Mouse (Mus musculus) brown adipose tissue, adult 24 weeks (tissue): ENCODE measurements at regions not wholly inside any gene's neighbourhood (a gene's known extent, or its start where the extent isn't known, plus 50 kb on each side); places are given as distances from the start of the nearest gene placed in this dataset.

Source experiments
- H3K27ac ChIP-seq: fragments of 200-500 bp; replicated peaks from 2 replicates; pipeline ENCODE4 v1.5.1; 2012; ENCODE audit warnings: low read depth, mild to moderate bottlenecking, low read length
- H3K4me1 ChIP-seq: fragments of 200-500 bp; 2 replicates; pipeline ENCODE4 v1.6.1; 2012; ENCODE audit warnings: low read length, mixed read lengths; ENCODE audit not compliant: control insufficient read depth, insufficient read depth, insufficient read length
- H3K4me3 ChIP-seq: fragments of 200-500 bp; 2 replicates; pipeline ENCODE4 v1.5.1; 2012; ENCODE audit warnings: low read depth, mild to moderate bottlenecking, low read length, moderate library complexity; ENCODE audit not compliant: insufficient read depth

DNA sequence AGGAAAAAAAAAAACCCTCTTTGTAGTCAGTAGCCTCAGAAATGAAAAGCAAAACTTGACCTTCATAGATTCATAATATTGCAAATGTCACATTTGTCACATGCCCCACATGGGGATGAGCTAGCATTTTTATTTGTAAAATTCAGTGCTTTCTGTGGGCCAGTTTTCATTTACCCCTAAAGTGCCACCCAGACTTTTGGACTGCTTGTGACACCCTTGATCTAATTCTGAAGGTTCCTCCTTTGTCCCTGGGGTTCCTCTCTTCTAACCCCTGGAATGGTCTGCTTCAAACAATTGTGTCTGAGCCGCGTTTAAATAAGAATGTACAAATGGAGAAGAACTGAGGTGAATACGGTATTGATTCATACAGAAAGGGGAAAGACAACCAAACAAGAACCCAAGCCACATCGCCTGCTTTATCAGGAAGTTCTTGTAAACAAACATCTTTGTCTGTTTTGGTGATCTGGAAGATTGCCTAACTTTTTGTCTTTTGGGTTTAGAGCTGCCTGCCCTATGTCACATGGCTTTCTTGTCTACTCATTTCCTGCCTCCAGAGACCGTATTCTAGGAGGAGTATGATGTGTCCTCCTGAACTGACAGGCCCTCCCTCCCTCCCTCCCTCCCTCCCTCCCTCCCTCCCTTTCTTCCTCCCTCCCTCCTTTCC lies 203.1 kb upstream of the Gm9833 start:
- Histone ChIP-seq H3K27ac (0 out of 2 replicates have a peak overlapping the region, but pooled peaks have one; percentile 16), H3K4me3 (no peak overlapping the region), H3K4me1 (peaks cover 9% of the 10 kb centered on the region)

DNA sequence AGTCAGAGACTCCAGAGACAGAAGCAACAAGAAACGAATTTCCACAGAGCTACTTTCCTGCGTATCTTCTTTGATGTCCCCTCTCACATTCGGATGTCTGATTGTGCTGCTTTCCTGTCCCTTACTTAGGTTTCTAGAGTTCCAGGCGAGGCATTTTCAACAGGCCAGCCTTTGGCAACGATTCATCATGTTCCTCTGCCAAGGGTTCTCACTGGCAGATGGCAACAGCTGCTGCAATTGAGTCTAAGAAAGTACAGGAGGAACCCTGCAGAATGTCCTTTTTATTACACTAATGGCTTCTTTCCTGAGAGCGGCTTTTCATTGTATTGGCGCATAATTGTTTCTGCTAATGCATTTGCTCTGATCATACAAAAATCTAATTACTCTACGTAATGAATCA lies 202.3 kb upstream of the Gm9833 start:
- peaks cover 9% of the 10 kb centered on the region for H3K4me1 ChIP-seq
- no peak overlapping the region for H3K27ac ChIP-seq
- no peak overlapping the region for H3K4me3 ChIP-seq

DNA sequence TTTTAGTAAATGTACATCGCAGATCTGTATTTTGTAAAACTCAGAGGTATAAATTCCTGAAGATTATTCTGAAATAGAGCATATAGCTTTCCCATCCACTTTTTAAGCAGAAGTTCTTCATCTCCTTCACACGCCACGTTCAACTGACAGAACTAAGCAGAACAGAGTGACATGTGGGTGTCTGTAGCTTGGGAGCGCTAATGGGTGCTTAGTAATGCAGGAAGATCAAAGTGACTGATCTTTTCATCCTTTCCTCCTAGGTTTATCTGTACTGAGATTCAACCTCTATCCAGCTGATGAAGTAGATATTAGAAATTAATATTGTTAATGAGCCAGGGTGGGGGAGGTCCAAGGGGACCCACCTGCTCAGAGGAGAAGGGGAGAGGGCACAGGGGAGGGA lies 201.8 kb upstream of the Gm9833 start:
- Histone ChIP-seq H3K4me1 (peaks cover 9% of the 10 kb centered on the region), H3K4me3 (no peak overlapping the region), H3K27ac (no peak overlapping the region)

DNA sequence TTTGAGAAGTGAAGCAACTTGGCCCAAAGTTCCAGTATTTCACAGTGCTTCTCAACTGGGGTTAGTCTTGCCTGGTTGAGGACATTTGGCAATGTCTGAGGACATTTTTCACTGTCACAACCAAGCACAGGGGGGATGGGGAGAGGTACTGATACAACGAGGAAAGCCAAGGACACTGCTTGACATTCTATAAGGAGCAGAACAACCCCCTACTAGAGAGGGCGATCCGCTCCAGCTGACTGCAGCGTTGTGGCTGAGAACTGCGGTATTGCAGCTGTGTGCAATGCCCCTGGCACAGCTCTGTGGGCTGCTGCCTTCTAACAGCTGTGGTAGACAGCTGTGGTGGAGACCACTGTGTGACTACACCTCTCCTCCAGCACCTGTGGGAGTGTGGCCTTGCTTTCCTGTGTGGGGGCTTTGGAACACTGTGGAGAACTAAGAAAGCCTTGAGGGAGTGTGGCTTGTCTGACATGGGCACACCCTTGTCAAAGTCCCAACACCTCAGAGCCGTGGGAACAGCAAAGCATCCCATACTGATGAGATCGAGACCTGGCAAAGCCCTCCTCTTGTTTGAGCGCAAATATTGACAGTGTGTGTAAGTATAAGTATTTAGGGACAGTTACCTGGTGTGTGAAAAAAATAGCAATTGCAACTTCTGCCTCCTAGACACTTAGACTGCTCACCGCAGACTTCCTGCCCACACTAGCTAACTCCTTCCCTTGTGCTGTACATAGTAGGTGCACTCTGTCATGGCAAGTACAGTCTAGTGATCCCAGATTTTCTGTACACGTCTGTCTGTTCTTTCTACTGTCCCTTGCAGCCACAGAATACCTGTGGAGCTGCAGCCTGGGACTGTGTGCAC lies 200.9 kb upstream of the Gm9833 start:
- Histone ChIP-seq H3K27ac (no peak overlapping the region), H3K4me3 (no peak overlapping the region), H3K4me1 (peaks cover 9% of the 10 kb centered on the region)

DNA sequence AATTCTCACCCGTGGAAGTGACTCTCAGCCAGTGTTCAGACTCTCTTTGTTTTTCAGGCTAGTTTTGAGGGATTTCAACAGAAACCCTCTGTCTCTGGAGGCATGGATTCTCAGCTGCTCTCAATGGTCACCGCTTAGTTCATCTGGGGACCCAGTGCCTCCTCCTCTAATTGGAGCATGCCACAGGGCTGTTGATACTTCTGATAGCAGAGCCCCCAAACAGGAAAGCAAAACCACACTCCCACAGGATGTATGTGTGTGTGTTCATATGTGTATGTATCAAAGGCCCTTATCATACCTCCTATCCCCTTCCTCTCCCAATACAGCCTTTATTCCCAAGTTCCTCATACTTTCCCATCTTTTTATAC lies 200.3 kb upstream of the Gm9833 start:
- peaks cover 9% of the 10 kb centered on the region for H3K4me1 ChIP-seq
- no peak overlapping the region for H3K4me3 ChIP-seq
- no peak overlapping the region for H3K27ac ChIP-seq

DNA sequence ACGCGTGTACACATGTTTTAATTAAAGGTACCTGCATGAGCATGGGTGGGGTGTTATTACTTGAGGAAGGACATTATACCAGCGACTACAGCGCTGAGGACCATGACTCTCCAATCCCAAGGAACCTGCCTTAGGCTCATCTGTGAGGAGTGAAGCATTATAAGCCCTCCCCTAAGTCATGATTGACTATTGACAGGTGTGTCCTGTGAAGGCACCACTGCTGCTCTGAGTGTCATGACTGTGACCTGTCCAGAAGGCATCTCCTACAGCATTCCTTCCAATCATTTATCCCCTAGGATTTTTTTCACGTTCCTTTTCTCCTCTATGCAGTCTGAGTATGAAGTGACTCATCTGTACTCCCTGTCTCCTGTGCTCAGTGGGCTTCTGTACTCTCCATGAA lies 199.9 kb upstream of the Gm9833 start:
- no peak overlapping the region for H3K4me3 ChIP-seq
- no peak overlapping the region for H3K27ac ChIP-seq
- H3K4me1 ChIP-seq = peaks cover 9% of the 10 kb centered on the region

DNA sequence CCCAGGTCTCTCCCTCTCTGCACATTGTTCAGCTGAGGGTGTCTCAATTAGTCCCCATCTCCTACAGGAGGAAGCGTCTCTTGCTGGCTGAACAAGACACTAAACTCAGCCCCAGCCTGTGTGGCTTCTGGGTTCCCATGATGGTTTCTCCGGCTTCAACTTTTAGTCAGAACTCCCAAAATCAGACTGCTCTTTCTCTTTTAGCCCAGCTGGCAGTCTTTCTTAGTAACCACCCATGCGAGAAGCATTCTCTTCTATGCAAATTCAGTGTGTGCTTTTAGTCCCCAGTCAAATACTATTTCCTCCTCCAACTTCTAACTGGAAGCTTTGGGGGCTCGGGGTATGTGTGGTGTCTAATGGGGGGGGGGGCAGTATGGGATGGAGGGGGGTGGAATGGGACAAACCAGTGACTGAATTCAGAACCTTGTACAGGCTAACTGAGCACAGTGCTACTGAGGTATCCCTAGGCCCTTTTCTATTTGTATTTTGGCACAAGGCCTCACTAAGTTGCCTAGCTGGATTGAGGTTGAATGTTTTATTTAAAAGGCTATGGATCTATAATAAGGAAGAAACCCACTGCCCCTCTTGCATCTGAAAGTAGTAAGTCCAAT lies 194.9 kb upstream of the Gm9833 start:
- Histone ChIP-seq H3K4me1 (no peaks in the 10 kb centered on the region), H3K4me3 (no peak overlapping the region), H3K27ac (no peak overlapping the region)

DNA sequence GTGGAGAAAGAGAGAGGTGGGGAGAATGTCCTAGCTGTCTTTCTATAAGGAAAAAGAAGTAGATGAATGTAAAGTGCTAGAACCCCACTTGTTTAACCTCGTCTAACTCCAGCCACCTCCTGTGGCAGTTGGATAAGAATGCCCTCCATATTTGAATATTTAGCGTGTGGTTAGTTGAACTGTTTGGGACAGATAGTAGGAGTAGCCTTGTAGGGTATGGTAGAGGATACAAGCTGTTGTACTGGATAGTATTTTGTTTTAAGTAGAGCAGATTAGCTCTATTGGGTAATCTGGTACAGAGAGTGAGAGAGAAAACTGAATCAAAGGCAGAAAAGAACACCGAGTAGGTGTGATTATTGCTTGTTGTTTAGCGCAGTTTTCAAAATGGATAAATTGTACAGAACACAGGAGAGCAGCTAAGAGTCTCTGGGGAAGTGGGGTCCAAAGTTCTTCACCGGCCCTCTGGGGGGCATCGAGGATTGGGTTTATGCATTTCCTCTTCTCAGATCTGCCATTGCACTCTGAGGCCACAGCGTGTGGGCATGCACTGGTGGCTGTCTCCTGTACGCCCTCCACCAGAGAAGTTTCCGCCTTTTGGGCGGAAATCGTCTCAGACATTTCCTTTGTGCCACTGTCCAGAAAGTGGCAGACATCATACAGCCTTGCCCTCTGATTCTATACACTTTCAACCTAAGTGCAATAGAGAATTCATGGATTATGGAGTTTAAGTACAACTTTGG lies 192.3 kb upstream of the Gm9833 start:
- no peak overlapping the region for H3K27ac ChIP-seq
- no peak overlapping the region for H3K4me3 ChIP-seq
- H3K4me1 ChIP-seq = no peaks in the 10 kb centered on the region

DNA sequence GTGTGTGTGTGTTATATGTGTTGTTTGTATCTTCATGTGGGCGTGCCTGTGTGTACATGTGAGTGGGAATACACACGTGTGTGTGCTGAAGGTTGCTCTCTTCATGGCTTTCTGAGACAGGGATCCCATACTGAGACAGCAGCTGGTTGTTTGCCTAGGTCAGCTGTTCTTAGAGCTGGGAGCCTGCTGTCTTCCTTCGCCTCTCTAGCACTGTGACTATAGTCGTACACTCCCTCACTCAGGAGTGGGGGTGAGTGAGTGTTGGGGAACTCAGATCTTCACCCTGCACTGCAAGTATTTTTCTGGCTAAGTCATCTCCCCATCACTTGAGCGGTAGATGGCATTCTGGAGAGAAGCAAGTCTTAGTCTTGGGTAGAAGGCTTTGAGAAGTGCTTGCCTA lies 191.6 kb upstream of the Gm9833 start:
- Histone ChIP-seq H3K4me1 (no peaks in the 10 kb centered on the region), H3K27ac (no peak overlapping the region), H3K4me3 (no peak overlapping the region)

DNA sequence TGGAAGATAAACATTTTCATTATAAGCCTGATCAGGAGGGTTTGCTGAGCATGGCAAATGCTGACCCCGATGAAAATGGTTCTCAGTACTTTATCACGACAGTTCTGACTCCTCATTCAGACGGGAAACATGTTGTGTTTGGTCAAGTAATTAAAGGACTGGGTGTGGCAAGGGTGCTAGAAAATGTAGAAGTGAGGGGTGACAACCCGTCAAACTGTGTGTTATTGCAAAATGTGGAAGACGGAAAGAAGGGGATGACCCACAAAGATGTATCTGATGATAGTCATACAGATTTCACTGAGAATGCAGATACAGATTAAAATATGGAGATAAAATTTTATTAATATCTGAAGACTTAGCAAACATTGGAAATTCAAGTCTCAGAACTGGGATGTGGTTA lies 186.2 kb upstream of the Gm9833 start:
- Histone ChIP-seq H3K4me1 (no peaks in the 10 kb centered on the region), H3K4me3 (no peak overlapping the region), H3K27ac (no peak overlapping the region)

DNA sequence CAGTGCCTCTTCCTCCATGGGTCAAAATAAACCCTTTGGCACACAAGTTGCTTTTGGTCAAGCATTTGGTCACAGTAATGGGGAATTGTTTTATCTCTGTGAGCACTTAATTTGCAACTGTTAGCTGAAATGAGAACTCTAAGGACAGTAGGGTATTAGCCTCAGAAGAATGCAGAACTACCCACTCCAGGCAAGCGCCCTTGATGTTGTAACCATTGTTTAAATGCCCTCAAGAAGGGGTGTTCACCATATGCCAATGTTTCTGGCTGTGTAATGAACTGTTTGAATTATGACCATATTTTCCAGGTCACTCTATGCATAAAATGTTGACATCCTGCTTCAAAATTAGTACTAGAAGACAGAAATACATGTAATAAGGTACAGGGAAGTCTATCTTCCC lies 174.6 kb upstream of the Gm9833 start:
- no peak overlapping the region for H3K4me3 ChIP-seq
- H3K4me1 ChIP-seq = no peaks in the 10 kb centered on the region
- no peak overlapping the region for H3K27ac ChIP-seq

DNA sequence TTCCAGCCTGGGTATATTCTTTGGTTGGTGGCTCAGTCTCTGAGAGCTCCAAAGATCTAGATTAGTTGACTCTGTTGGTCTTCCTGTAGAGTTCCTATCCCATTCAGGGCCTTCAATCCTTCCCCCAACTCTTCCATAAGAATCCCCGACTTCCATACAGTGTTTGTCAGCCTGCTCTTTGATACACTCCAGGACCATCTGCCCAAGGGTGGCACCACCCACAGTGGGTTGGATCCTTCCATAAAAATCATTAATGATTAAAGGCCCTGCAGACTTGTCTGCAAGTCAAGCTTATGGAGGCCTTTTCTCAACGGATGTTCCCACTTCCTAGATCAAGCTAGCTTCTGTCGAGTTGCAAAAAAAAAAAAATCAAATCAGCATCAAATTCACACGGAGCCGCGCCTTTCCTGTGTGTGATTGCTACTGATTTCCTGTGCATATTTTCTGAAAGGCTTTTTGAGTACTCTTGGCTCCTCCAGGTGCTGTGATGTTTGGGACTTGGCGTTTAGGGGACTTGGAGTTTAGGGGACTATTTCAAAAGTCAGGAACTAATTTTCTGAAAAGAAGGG lies 171.3 kb upstream of the Gm9833 start:
- no peak overlapping the region for H3K4me3 ChIP-seq
- H3K27ac ChIP-seq = no peak overlapping the region
- H3K4me1 ChIP-seq = no peaks in the 10 kb centered on the region

DNA sequence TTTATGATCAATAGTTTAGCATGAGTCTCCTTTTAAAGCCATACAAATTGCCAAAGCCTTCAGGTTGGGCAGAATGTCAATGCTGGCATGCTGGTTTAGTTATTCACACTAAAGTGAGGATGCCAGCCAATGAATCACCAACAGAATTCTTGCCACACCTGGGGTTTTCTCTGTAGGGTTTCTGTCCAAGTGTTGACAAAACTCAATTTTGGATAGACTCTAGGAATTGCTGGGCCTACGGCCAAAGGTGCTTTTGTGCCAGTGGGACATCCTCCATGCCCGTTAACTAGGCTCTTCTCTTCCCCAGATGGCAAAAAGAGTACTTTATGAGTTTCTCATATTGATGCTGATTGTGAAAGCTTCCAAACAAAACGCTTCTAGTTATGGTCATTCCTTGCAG lies 167.6 kb upstream of the Gm9833 start:
- H3K27ac ChIP-seq = no peak overlapping the region
- H3K4me3 ChIP-seq = no peak overlapping the region
- no peaks in the 10 kb centered on the region for H3K4me1 ChIP-seq

DNA sequence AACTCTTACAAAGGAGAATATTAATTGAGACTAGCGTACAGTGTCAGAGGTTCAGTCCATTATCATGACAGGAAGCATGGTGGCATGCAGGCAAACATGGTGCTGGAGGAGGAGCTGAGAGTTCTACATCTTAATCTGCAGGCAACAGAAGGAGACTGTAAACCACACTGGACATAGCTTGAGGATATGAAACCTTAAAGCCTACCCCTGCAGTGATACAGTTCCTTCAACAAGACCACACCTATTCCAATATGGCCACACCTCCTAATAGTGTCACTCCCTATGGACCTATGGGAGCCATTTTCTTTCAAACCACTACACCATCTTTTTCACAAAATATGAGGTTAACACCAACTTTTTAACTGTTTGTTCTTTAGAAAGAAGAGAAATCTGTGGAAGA lies 166.2 kb upstream of the Gm9833 start:
- H3K27ac ChIP-seq = no peak overlapping the region
- no peak overlapping the region for H3K4me3 ChIP-seq
- H3K4me1 ChIP-seq = no peaks in the 10 kb centered on the region

DNA sequence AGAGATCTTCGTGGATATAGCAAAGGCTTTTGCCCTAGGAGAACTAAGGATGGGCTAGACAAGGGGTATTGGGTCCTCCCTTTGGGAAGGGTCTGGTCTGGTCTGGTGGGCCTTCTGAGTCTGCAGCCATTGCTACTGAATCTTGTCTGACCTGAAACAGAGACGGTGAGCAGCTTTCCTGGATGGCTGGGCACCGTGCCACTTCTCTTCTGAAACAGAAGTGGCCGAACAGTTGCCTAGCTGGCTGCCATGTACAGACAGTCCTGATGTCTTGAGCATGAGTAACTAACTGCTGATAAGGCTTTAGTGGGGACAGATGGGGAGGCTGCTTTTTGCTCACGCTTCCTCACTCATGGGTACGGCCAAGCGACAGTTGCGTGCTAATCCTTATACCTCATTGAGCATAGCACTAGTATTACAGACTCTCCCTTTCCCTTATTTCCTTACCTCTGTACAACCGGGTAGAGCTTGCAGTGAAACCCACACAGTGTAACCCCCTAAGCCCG lies 165.3 kb upstream of the Gm9833 start:
- no peak overlapping the region for H3K27ac ChIP-seq
- H3K4me1 ChIP-seq = no peaks in the 10 kb centered on the region
- no peak overlapping the region for H3K4me3 ChIP-seq
